Mouse (Mus musculus) kidney, adult 2 months (tissue): ENCODE results near the gene Fam234a.

ENCODE experiments used
- CTCF ChIP-seq: fragments of 200-500 bp; conservative IDR thresholded peaks from 2 replicates; pipeline ENCODE4 v1.5.1; 2011; ENCODE audit warnings: low read depth, mild to moderate bottlenecking, control low read depth, low read length, moderate library complexity, mixed read lengths; ENCODE audit not compliant: insufficient read depth, insufficient read length
- POLR2A ChIP-seq: fragments of 200-500 bp; IDR thresholded peaks from one replicate; pipeline ENCODE4 v1.6.1; 2011; ENCODE audit warnings: low read depth, low read length, control low read depth

GRCm38 (mm10) chr17:26225150-26225549, 18.9 kb downstream of the Fam234a start:
- TF ChIP-seq POLR2A (no peak), CTCF (no peak)
